Comparison of ENCODE assay signal across 9 mouse cellular contexts in genomic region chr10:70021667-70022066, GRCm38 (mm10).
DNase-seq lines count a peak whose midpoint lies in the region; ATAC-seq and TF ChIP-seq lines count a peak whose summit lies in the region.
"Had no signal": no experiment of that assay in that cellular context is flagged by ENCODE, and none has a peak within 500 bp of the region (broad histone marks: within the 10 kb centered on the region; RNA-seq: fewer than 3 reads in every experiment).

No protein-coding gene starts in this region.

- no peak overlapping the region for H3K4me3 ChIP-seq in liver, adult 2 months (ENCODE audit: insufficient read depth, low read depth, low read length)
- no peak overlapping the region for H3K4me3 ChIP-seq in liver, embryonic 11.5 days (ENCODE audit: low read depth, low read length)
- no peak overlapping the region for H3K4me3 ChIP-seq in stomach, postnatal 0 days (ENCODE audit: low read depth, low read length)
- H3K4me3 ChIP-seq in neural tube, embryonic 15.5 days (replicated peaks), result no peak overlapping the region
- H3K4me3 ChIP-seq: midbrain, embryonic 12.5 days had no signal

- peak; percentile 9 for DNase-seq in liver, adult 2 months (ENCODE audit: extremely low read depth, low read depth, low spot score)
- DNase-seq in liver, embryonic 11.5 days (ENCODE audit: low spot score), result no peak
- DNase-seq in WW6 (ENCODE audit: low read depth, low spot score), result peak; percentile 33
- DNase-seq in frontal cortex, postnatal 36 days (ENCODE audit: low spot score in 2 of 2), result peak; percentile 44 to 68
- DNase-seq in layer of hippocampus, adult 18-20 months (ENCODE audit: low spot score in 2 of 2), result peak; percentile 32 to 70
- DNase-seq in stomach, postnatal 0 days (ENCODE audit: low spot score), result peak; percentile 53

- no peak overlapping the region for H3K9ac ChIP-seq in liver, adult 2 months (ENCODE audit: low read depth, low read length)
- H3K9ac ChIP-seq in liver, embryonic 11.5 days (ENCODE audit: low read depth, low read length), result no peak overlapping the region
- no peak overlapping the region for H3K9ac ChIP-seq in stomach, postnatal 0 days (ENCODE audit: low read length)
- no peak overlapping the region for H3K9ac ChIP-seq in neural tube, embryonic 15.5 days (replicated peaks)
- H3K9ac ChIP-seq: midbrain, embryonic 12.5 days had no signal

- H3K79me2 ChIP-seq in liver, adult 2 months (ENCODE audit: control insufficient read depth, insufficient read depth, low read length), result no peaks in the 10 kb centered on the region

- no peak overlapping the region for H3K4me2 ChIP-seq in liver, embryonic 11.5 days
- H3K4me2 ChIP-seq in stomach, postnatal 0 days (replicated peaks; ENCODE audit: low read depth), result no peak overlapping the region
- no peak overlapping the region for H3K4me2 ChIP-seq in neural tube, embryonic 15.5 days
- H3K4me2 ChIP-seq: midbrain, embryonic 12.5 days had no signal

- peaks cover 5% of the 10 kb centered on the region; the same call in 1 of the 2 replicates for H3K36me3 ChIP-seq in liver, adult 2 months (ENCODE audit: control insufficient read depth, insufficient read depth, low read length)
- no peaks in the 10 kb centered on the region for H3K36me3 ChIP-seq in liver, embryonic 11.5 days (ENCODE audit: control insufficient read depth, insufficient read depth, low read length)
- no peaks in the 10 kb centered on the region; the same call in 1 of the 2 replicates for H3K36me3 ChIP-seq in stomach, postnatal 0 days (ENCODE audit: control insufficient read depth, insufficient read depth, low read length)
- peaks cover 34% of the 10 kb centered on the region for H3K36me3 ChIP-seq in neural tube, embryonic 15.5 days

- no peak overlapping the region for H3K27ac ChIP-seq in liver, adult 2 months (replicated peaks; ENCODE audit: insufficient read depth, low read depth, low read length)
- H3K27ac ChIP-seq in liver, embryonic 11.5 days (ENCODE audit: low read depth, low read length), result no peak overlapping the region
- no peak overlapping the region for H3K27ac ChIP-seq in stomach, postnatal 0 days (replicated peaks)
- no peak overlapping the region for H3K27ac ChIP-seq in neural tube, embryonic 15.5 days (replicated peaks)
- H3K27ac ChIP-seq: midbrain, embryonic 12.5 days had no signal

- ATAC-seq in liver, embryonic 11.5 days (replicated peaks; ENCODE audit: low FRiP score), result no peak
- ATAC-seq in megakaryocyte progenitor cell, adult 5-6 weeks (replicated peaks; ENCODE audit: poor library complexity), result peak; percentile 79
- ATAC-seq in stomach, postnatal 0 days (ENCODE audit: low FRiP score, low TSS enrichment), result no peak
- no peak for ATAC-seq in neural tube, embryonic 15.5 days (ENCODE audit: low FRiP score)

- H3K27me3 ChIP-seq in liver, adult 2 months (ENCODE audit: control insufficient read depth, insufficient read depth, low read length), result no peaks in the 10 kb centered on the region
- H3K27me3 ChIP-seq in liver, embryonic 11.5 days (replicated peaks; ENCODE audit: control insufficient read depth, insufficient read depth, low read length), result no peaks in the 10 kb centered on the region
- no peaks in the 10 kb centered on the region for H3K27me3 ChIP-seq in stomach, postnatal 0 days (ENCODE audit: control insufficient read depth, insufficient read depth, low read length)
- no peaks in the 10 kb centered on the region for H3K27me3 ChIP-seq in neural tube, embryonic 15.5 days (replicated peaks)
- H3K27me3 ChIP-seq: midbrain, embryonic 12.5 days had no signal

- no peak for TF ChIP-seq EP300 in stomach, postnatal 0 days (optimal IDR thresholded peaks at IDR 0.05)

- H3K4me1 ChIP-seq in liver, adult 2 months (ENCODE audit: control insufficient read depth, insufficient read depth, low read length), result no peaks in the 10 kb centered on the region
- H3K4me1 ChIP-seq in liver, embryonic 11.5 days (replicated peaks; ENCODE audit: control insufficient read depth, insufficient read depth, low read length), result no peaks in the 10 kb centered on the region
- H3K4me1 ChIP-seq in stomach, postnatal 0 days (replicated peaks; ENCODE audit: control insufficient read depth, insufficient read depth), result no peaks in the 10 kb centered on the region
- no peaks in the 10 kb centered on the region for H3K4me1 ChIP-seq in neural tube, embryonic 15.5 days
- H3K4me1 ChIP-seq: midbrain, embryonic 12.5 days had no signal

- TF ChIP-seq POLR2A in liver, adult 2 months (IDR thresholded peaks at IDR 0.05; ENCODE audit: extremely low read depth, insufficient read depth, low read length), result no peak

- no peaks in the 10 kb centered on the region for H3K9me3 ChIP-seq in liver, embryonic 11.5 days (ENCODE audit: control insufficient read depth, low read length)
- H3K9me3 ChIP-seq in stomach, postnatal 0 days (ENCODE audit: control insufficient read depth, low read length), result no peaks in the 10 kb centered on the region; the same call in 1 of the 2 replicates
- no peaks in the 10 kb centered on the region for H3K9me3 ChIP-seq in neural tube, embryonic 15.5 days (replicated peaks)

- peak; percentile 56 for TF ChIP-seq CTCF in liver, adult 2 months (IDR thresholded peaks at IDR 0.05; ENCODE audit: low read depth, low read length)
- peak; percentile 74 for TF ChIP-seq CTCF in stomach, postnatal 0 days (IDR thresholded peaks at IDR 0.05; ENCODE audit: low read depth)

- WGBS in liver, adult 2 months, result 81% methylated on average over 10 of the region's 10 CpGs
- 80% methylated on average over 10 of the region's 10 CpGs for WGBS in liver, embryonic 11.5 days
- 80% methylated on average over 10 of the region's 10 CpGs for WGBS in stomach, postnatal 0 days
- WGBS in neural tube, embryonic 15.5 days, result 90% methylated on average over 10 of the region's 10 CpGs
